Mouse (Mus musculus): Measurements from ENCODE around the gene Igdcc3. TPM values are rescaled to one million over a fixed set of nuclear protein-coding genes. Genes with fewer than 3 reads are reported as not detected.

Gene Igdcc3
- polyA plus RNA-seq, 1 experiment: 0.30 TPM

DNA sequence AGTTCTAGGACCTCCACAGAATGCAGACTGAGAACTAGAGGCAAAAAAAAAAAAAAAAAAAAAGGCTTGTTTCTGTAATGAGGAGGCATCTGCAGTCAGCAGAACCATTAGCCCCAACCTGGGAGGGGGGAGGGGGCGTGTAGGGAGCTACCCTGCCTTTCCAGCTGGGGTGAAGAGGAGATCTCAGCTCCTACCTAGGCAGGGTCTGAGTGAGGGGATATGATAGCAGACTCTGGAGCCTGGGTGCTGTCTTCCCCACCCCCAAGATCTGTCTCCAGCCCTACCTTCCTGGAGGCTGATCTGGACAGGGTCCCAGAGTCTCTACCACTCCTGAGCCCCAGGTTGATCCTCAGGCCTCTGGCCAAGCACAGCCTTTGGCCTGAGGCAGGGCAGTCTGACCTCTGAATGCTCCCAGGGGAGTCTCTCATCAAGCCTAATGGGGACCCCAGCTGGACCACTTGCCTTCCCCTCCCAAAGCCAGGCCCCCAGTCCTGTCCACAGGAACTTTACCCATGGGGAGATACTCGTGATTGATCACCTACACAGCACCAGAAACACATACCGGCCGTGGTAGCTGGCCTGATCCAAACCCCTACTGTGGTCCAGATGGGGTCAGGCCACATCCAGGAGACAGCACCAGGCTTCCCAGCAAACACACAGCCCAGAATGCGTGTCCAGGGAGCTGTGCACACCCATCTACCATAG is 34.4 kb downstream of the Igdcc3 start:
- no peak for TF ChIP-seq CTCF (IDR thresholded peaks at IDR 0.05; ENCODE audit: extremely low read depth, insufficient read depth, insufficient read length, insufficient replicate concordance)
- TF ChIP-seq POLR2A (IDR thresholded peaks at IDR 0.05; ENCODE audit: low read depth, low read length): no peak
- WGBS: 69% methylated on average over 5 of the region's 5 CpGs
- Histone ChIP-seq H3K4me1 (ENCODE audit: control insufficient read depth, insufficient read depth, insufficient read length) (no peaks in the 10 kb centered on the region), H3K4me3 (ENCODE audit: extremely low read depth, insufficient read depth, insufficient read length) (no peak overlapping the region), H3K27ac (ENCODE audit: insufficient read depth, low read length) (no peak overlapping the region), H3K27me3 (ENCODE audit: control insufficient read depth, insufficient read depth, low read length) (no peaks in the 10 kb centered on the region), H3K36me3 (ENCODE audit: control insufficient read depth, insufficient read depth, low read length) (no peaks in the 10 kb centered on the region)
- DNase-seq (ENCODE audit: low read depth in 1 of 2, low spot score in 2 of 2): no peak

DNA sequence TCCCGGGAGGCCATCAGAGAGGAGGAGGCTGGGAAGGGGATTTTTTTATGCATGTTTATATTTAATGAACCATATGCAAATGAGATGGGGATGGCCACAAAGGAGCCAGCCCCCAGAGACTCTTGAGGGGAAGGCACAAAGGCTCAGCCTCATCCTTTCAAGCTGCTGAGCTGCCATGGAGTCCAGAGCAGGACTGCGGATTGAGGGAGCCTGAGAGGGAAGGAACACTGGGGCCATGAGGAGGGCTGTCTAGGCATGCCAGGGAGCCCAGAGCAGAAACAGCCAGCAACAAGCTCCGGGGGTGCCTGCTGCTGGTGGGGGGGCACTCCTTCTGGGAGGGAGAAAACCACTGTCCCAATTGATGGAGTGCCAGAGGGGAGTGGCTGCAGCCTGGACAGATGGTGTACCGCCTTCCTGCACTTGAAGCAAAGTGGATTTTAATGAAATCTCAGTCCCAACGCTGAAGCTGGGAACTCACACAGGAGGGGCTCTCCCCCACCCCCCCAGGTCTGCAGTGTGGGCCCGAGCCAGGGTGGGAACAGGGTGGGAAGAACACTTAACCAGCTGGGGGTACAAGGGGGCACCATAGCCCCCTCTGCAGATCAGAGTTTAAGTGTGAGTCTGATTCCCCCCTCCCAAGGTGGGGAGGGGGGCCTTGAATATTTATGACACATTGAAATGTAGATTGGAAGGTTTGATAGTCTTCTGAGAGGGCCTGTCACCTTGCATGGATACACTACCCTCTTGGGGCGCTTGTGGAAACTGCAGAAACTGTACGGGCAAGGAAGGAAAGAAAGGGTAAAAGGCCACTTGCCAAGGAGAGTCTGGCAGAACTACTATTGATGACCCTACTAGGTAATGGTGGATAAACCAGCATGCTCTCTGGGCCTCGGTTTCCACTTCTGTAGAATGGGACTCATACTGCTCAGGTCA is 35.2 kb downstream of the Igdcc3 start:
- no peak for DNase-seq (ENCODE audit: low read depth in 1 of 2, low spot score in 2 of 2)
- H3K4me3 ChIP-seq (ENCODE audit: extremely low read depth, insufficient read depth, insufficient read length): no peak overlapping the region
- WGBS: 65% methylated on average over 9 of the region's 9 CpGs
- H3K27me3 ChIP-seq (ENCODE audit: control insufficient read depth, insufficient read depth, low read length): no peaks in the 10 kb centered on the region
- H3K4me1 ChIP-seq (ENCODE audit: control insufficient read depth, insufficient read depth, insufficient read length): no peaks in the 10 kb centered on the region
- no peaks in the 10 kb centered on the region for H3K36me3 ChIP-seq (ENCODE audit: control insufficient read depth, insufficient read depth, low read length)
- TF ChIP-seq CTCF (IDR thresholded peaks at IDR 0.05; ENCODE audit: extremely low read depth, insufficient read depth, insufficient read length, insufficient replicate concordance) (no peak), POLR2A (IDR thresholded peaks at IDR 0.05; ENCODE audit: low read depth, low read length) (no peak)
- no peak overlapping the region for H3K27ac ChIP-seq (ENCODE audit: insufficient read depth, low read length)

DNA sequence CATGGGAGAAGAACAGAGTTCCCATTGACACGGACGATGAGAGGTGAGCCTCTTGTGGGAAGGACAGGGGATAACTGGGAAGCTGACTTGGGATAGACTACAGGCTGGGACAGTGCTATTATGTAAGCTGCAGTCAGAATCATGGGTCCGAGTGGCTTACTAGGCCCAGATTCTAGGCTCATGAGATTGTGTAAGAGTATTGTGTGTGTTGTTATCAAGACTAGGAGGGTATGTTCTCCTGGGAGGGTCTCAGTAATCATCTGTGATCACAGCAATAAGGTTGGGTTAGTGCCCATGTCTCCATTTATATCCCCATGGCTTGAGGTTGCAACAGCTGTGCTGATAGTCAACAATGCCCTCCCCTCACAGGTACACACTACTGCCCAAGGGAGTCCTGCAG is 36.5 kb downstream of the Igdcc3 start:
- TF ChIP-seq POLR2A (IDR thresholded peaks at IDR 0.05; ENCODE audit: low read depth, low read length) (no peak), CTCF (IDR thresholded peaks at IDR 0.05; ENCODE audit: extremely low read depth, insufficient read depth, insufficient read length, insufficient replicate concordance) (no peak)
- WGBS: 87% methylated on average over 3 of the region's 3 CpGs
- Histone ChIP-seq H3K4me1 (ENCODE audit: control insufficient read depth, insufficient read depth, insufficient read length) (no peaks in the 10 kb centered on the region), H3K27ac (ENCODE audit: insufficient read depth, low read length) (no peak overlapping the region), H3K4me3 (ENCODE audit: extremely low read depth, insufficient read depth, insufficient read length) (no peak overlapping the region), H3K36me3 (ENCODE audit: control insufficient read depth, insufficient read depth, low read length) (no peaks in the 10 kb centered on the region), H3K27me3 (ENCODE audit: control insufficient read depth, insufficient read depth, low read length) (no peaks in the 10 kb centered on the region)
- no peak for DNase-seq (ENCODE audit: low read depth in 1 of 2, low spot score in 2 of 2)

DNA sequence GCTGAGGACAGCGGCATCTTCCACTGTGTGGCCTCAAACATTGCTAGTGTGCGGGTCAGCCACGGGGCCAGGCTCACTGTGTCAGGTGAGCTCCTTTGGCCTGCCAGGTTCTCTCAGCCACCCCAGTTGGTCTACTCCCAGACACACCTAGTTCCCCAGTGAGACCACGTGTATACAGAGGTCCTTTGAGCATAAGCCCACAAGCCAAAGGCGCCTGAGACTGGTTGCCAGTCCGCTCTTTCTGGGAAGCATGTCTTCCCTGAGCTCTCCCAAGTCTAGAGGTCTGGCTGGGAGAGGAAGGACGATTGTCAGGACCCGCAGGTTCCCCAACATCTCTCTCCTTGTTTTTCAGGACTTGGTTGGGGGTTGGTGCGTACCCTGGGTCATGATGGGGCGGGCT is 36.9 kb downstream of the Igdcc3 start:
- Histone ChIP-seq H3K27ac (ENCODE audit: insufficient read depth, low read length) (no peak overlapping the region), H3K4me3 (ENCODE audit: extremely low read depth, insufficient read depth, insufficient read length) (no peak overlapping the region), H3K4me1 (ENCODE audit: control insufficient read depth, insufficient read depth, insufficient read length) (no peaks in the 10 kb centered on the region), H3K27me3 (ENCODE audit: control insufficient read depth, insufficient read depth, low read length) (no peaks in the 10 kb centered on the region), H3K36me3 (ENCODE audit: control insufficient read depth, insufficient read depth, low read length) (no peaks in the 10 kb centered on the region)
- 84% methylated on average over 10 of the region's 10 CpGs for WGBS
- no peak for DNase-seq (ENCODE audit: low read depth in 1 of 2, low spot score in 2 of 2)
- TF ChIP-seq POLR2A (IDR thresholded peaks at IDR 0.05; ENCODE audit: low read depth, low read length) (no peak), CTCF (IDR thresholded peaks at IDR 0.05; ENCODE audit: extremely low read depth, insufficient read depth, insufficient read length, insufficient replicate concordance) (no peak)

DNA sequence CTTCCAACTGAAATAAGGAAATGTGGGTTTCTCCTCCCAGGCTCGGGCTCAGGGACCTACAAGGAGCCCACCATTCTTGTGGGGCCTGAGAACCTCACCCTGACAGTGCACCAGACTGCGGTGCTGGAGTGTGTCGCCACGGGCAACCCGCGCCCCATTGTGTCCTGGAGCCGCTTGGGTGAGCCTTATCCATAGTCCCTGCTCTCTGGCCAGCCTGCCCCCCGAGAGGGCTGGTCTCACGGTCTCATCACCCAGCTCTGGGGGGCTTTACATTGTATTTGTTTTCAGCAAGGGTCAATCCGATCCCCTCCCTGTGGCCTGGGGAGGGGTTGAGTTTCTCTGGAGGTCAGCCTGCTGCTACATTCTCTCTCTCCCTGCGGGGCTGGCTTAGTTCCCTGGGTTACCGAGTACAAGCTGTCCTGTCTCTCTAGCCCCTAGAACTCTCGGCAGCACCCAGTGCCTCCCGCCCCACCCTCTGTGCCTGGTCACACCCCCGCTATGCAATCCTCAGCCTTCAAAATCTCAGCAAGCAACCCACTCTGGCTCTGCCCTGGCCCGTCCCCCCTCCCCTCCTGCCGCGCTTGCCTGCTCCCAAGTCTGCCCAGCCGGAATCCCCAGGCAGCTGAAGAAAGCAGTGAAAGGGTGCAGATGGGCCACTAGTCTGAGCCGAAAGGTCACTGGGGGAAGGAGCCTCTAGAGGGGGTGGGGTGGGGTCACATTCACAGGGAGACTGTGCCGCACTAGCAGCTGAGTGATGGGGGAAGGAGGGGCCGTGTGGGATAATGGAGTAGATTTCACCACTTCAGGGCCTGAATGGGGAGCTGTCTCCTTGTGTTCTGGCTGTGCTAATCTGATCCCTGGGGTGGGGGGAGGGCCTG is 37.6 kb downstream of the Igdcc3 start:
- H3K27ac ChIP-seq (ENCODE audit: insufficient read depth, low read length): no peak overlapping the region
- H3K27me3 ChIP-seq (ENCODE audit: control insufficient read depth, insufficient read depth, low read length): no peaks in the 10 kb centered on the region
- no peaks in the 10 kb centered on the region for H3K4me1 ChIP-seq (ENCODE audit: control insufficient read depth, insufficient read depth, insufficient read length)
- no peak for DNase-seq (ENCODE audit: low read depth in 1 of 2, low spot score in 2 of 2)
- 77% methylated on average over 22 of the region's 22 CpGs for WGBS
- no peak for TF ChIP-seq POLR2A (IDR thresholded peaks at IDR 0.05; ENCODE audit: low read depth, low read length)
- no peak for TF ChIP-seq CTCF (IDR thresholded peaks at IDR 0.05; ENCODE audit: extremely low read depth, insufficient read depth, insufficient read length, insufficient replicate concordance)
- no peaks in the 10 kb centered on the region for H3K36me3 ChIP-seq (ENCODE audit: control insufficient read depth, insufficient read depth, low read length)
- no peak overlapping the region for H3K4me3 ChIP-seq (ENCODE audit: extremely low read depth, insufficient read depth, insufficient read length)

DNA sequence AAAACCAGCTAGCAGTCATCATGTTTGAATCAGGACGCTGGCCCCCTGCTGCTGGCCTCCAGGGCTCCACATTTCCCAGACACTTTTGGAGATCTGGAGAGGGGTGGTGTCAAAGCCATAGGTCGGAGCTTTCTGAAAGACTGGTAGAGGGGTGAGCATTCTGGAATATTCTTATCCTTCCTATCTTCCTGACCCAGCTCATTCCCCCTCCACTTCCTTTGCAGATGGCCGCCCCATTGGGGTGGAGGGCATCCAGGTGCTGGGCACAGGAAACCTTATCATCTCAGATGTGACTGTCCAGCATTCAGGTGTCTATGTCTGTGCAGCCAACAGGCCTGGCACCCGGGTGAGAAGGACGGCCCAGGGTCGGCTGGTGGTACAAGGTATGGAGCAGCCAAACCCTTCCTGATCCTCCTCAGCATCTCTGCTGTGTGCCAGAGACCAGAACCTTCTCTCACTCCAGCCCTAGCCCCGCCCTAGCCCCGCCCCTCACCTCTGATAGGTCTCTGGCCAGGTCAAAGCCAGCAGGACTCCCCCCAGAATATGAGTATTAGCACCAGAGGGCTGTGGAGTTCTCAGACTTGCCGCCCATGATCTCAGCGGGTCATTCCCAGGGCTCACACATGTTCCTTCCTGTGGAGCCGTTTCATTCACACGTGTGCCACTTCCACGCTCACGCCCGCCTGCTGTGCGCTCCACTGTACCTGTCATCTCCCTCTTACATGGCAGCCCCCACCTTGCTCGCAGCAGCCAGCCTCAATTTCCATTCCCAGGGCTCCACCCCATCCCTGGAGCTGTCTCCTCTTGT is 39.0 kb downstream of the Igdcc3 start:
- no peaks in the 10 kb centered on the region for H3K36me3 ChIP-seq (ENCODE audit: control insufficient read depth, insufficient read depth, low read length)
- H3K27ac ChIP-seq (ENCODE audit: insufficient read depth, low read length): no peak overlapping the region
- no peak overlapping the region for H3K4me3 ChIP-seq (ENCODE audit: extremely low read depth, insufficient read depth, insufficient read length)
- no peak for DNase-seq (ENCODE audit: low read depth in 1 of 2, low spot score in 2 of 2)
- H3K4me1 ChIP-seq (ENCODE audit: control insufficient read depth, insufficient read depth, insufficient read length): no peaks in the 10 kb centered on the region
- no peak for TF ChIP-seq POLR2A (IDR thresholded peaks at IDR 0.05; ENCODE audit: low read depth, low read length)
- TF ChIP-seq CTCF (IDR thresholded peaks at IDR 0.05; ENCODE audit: extremely low read depth, insufficient read depth, insufficient read length, insufficient replicate concordance): no peak
- WGBS: 33% methylated on average over 17 of the region's 17 CpGs
- H3K27me3 ChIP-seq (ENCODE audit: control insufficient read depth, insufficient read depth, low read length): no peaks in the 10 kb centered on the region

Data from spleen, adult 2 months (tissue).